Mouse (Mus musculus) neutrophil, adult 65 days (primary cell): Measurements from ENCODE around the gene Acin1. TPM values are rescaled to one million over a fixed set of nuclear protein-coding genes. Genes with fewer than 3 reads are reported as not detected.

ENCODE experiments used
- total RNA-seq: library from RNA; stranded (reverse); gene quantifications from 2 replicates; pipeline ENCODE4 v1.2.4, GENCODE M21; 2023

Acin1 gene
- 250 and 327 TPM in 2 replicates for total RNA-seq

GRCm38 (mm10) chr14:54686522-54687143 is at the start of gene Acin1:
Acin1 (minus strand) TSS chr14:54686931.

GRCm38 (mm10) chr14:54712074-54712473 is 25.3 kb upstream of the Acin1 start, which contains the start of gene Cebpe:
Cebpe (minus strand) TSS chr14:54712174.

GRCm38 (mm10) chr14:54698733-54699132 is 12.0 kb upstream of the Acin1 start, which contains the start of gene Gm29776:
Gm29776 (minus strand) TSS chr14:54698833.

GRCm38 (mm10) chr14:54686063-54686521 is 639 bp downstream of the Acin1 start, which contains the start of gene 1700123O20Rik:
1700123O20Rik (plus strand) TSS chr14:54686216.

GRCm38 (mm10) chr14:54641305-54641969 is 45.3 kb downstream of the Acin1 start, which contains the start of gene Cdh24:
Cdh24 (minus strand) TSS chr14:54641364.

GRCm38 (mm10) chr14:54640946-54641304 is 45.8 kb downstream of the Acin1 start, which contains the start of gene Gm17606:
Gm17606 (plus strand) TSS chr14:54640952.

GRCm38 (mm10) chr14:54621133-54621532 is 65.6 kb downstream of the Acin1 start, which contains the start of gene Psmb11:
Psmb11 (plus strand) TSS chr14:54621433.

GRCm38 (mm10) chr14:54617897-54618365 is 68.8 kb downstream of the Acin1 start, which contains the start of gene Psmb5:
Psmb5 (minus strand) TSS chr14:54618022.

GRCm38 (mm10) chr14:54605752-54606321 is 80.9 kb downstream of the Acin1 start, which contains the start of gene 4931414P19Rik:
4931414P19Rik (minus strand) TSS chr14:54605993.

Other genes starting within 250 kb of the Acin1 start
- gene Lrp10, start 222.8 kb downstream of the Acin1 start, total RNA-seq: 106 and 114 TPM in 2 replicates
- gene Rem2, start 210.8 kb downstream of the Acin1 start, total RNA-seq: 0.25 TPM in 1 of 2 replicates, not detected in the other
- 9.2 and 9.3 TPM in 2 replicates for gene Prmt5, start 169.4 kb downstream of the Acin1 start, total RNA-seq
- 14.4 and 22.8 TPM in 2 replicates for gene Haus4, start 132.3 kb downstream of the Acin1 start, total RNA-seq
- 0.25 TPM in 1 of 2 replicates, not detected in the other for gene Ajuba, start 109.4 kb downstream of the Acin1 start, total RNA-seq
- gene 4931414P19Rik, start 80.9 kb downstream of the Acin1 start, total RNA-seq: 1.2 and 4.8 TPM in 2 replicates
- gene Psmb5, start 68.9 kb downstream of the Acin1 start, total RNA-seq: 55.2 and 60.7 TPM in 2 replicates
- gene Psmb11, start 65.5 kb downstream of the Acin1 start, total RNA-seq: not detected in 2 replicates
- gene Gm17606, start 46.0 kb downstream of the Acin1 start, total RNA-seq: not detected in 2 replicates
- 1.7 and 2.3 TPM in 2 replicates for gene Cdh24, start 45.6 kb downstream of the Acin1 start, total RNA-seq
- gene 1700123O20Rik, start 715 bp downstream of the Acin1 start, total RNA-seq: 29.1 and 34.7 TPM in 2 replicates
- gene Gm29776, start 11.9 kb upstream of the Acin1 start, total RNA-seq: 0.25 and 0.39 TPM in 2 replicates
- gene Cebpe, start 25.2 kb upstream of the Acin1 start, total RNA-seq: 119 and 152 TPM in 2 replicates
- gene Slc7a8, start 95.0 kb upstream of the Acin1 start, total RNA-seq: 2.7 and 3.4 TPM in 2 replicates
- gene Rnf212b, start 127.2 kb upstream of the Acin1 start, total RNA-seq: not detected in 2 replicates
- gene Homez, start 184.0 kb upstream of the Acin1 start, total RNA-seq: 7.4 and 9.4 TPM in 2 replicates
- 1.4 and 1.8 TPM in 2 replicates for gene Ppp1r3e, start 190.6 kb upstream of the Acin1 start, total RNA-seq
- 5.9 and 9.7 TPM in 2 replicates for gene Bcl2l2, start 196.4 kb upstream of the Acin1 start, total RNA-seq
- gene Gm20521, start 196.5 kb upstream of the Acin1 start, total RNA-seq: 1.8 and 1.9 TPM in 2 replicates
- 133 and 150 TPM in 2 replicates for gene Pabpn1, start 205.6 kb upstream of the Acin1 start, total RNA-seq
- gene Slc22a17, start 226.2 kb upstream of the Acin1 start, total RNA-seq: 0.32 and 0.51 TPM in 2 replicates
- gene Efs, start 239.2 kb upstream of the Acin1 start, total RNA-seq: not detected in 2 replicates
- gene Il25, start 245.8 kb upstream of the Acin1 start, total RNA-seq: not detected in 2 replicates
- gene Cmtm5, start 249.3 kb upstream of the Acin1 start, total RNA-seq: not detected in 2 replicates